ENCODE assay signal across 22 mouse cellular contexts in genomic region chr13:34105364-34105763, GRCm38 (mm10).
"Had no signal": no experiment of that assay in that cellular context is flagged by ENCODE, and none has a peak within 500 bp of the region (broad histone marks: within the 10 kb centered on the region; RNA-seq: fewer than 3 reads in every experiment).

No protein-coding gene starts in this region.

- H3K27me3 ChIP-seq: limb, embryonic 12.5 days; limb, embryonic 15.5 days; midbrain, embryonic 13.5 days; neural tube, embryonic 13.5 days; stomach, embryonic 15.5 days had no signal

- DNase-seq: kidney, postnatal 14 days; kidney, postnatal 4 days; left cerebral cortex, postnatal 4 days; liver, postnatal 0 days; lung, embryonic 14.5 days; lung, postnatal 10 days; lung, postnatal 36 days; retina, postnatal 1 day; right cerebral cortex, postnatal 25 days; spleen, adult 18-20 months; thymus, postnatal 36 days had no signal

- H3K9me3 ChIP-seq: limb, embryonic 12.5 days; limb, embryonic 15.5 days; megakaryocyte, embryonic 14.5 days; midbrain, embryonic 10.5 days; midbrain, embryonic 13.5 days; neural tube, embryonic 13.5 days; stomach, embryonic 15.5 days had no signal

- H3K4me3 ChIP-seq: limb, embryonic 12.5 days; limb, embryonic 15.5 days; megakaryocyte, embryonic 14.5 days; midbrain, embryonic 10.5 days; midbrain, embryonic 13.5 days; myocyte; neural tube, embryonic 13.5 days; stomach, embryonic 15.5 days had no signal

- H3K4me2 ChIP-seq: limb, embryonic 12.5 days; limb, embryonic 15.5 days; liver, embryonic 11.5 days; lung, embryonic 14.5 days; midbrain, embryonic 13.5 days; neural tube, embryonic 13.5 days; stomach, embryonic 15.5 days had no signal

- H3K36me3 ChIP-seq: limb, embryonic 12.5 days; limb, embryonic 15.5 days; midbrain, embryonic 10.5 days; midbrain, embryonic 13.5 days; neural tube, embryonic 13.5 days; stomach, embryonic 15.5 days had no signal

- H3K4me1 ChIP-seq: limb, embryonic 12.5 days; limb, embryonic 15.5 days; stomach, embryonic 15.5 days had no signal

- ATAC-seq: liver, postnatal 0 days; midbrain, embryonic 13.5 days; midbrain, embryonic 16.5 days had no signal

- H3K27ac ChIP-seq: limb, embryonic 12.5 days; limb, embryonic 15.5 days; liver, embryonic 14.5 days; midbrain, embryonic 10.5 days; midbrain, embryonic 13.5 days; neural tube, embryonic 13.5 days; stomach, embryonic 15.5 days had no signal

- H3K9ac ChIP-seq: limb, embryonic 12.5 days; limb, embryonic 15.5 days; liver, embryonic 14.5 days; liver, postnatal 0 days; lung, embryonic 14.5 days; midbrain, embryonic 13.5 days; neural tube, embryonic 13.5 days; stomach, embryonic 15.5 days had no signal
